9 mouse cellular contexts compared by ENCODE assay signal in genomic region chr6:88726252-88727211, GRCm38 (mm10). TPM values are rescaled to one million over a fixed set of nuclear protein-coding genes. Genes with fewer than 3 reads are reported as not detected.
DNase-seq lines count a peak whose midpoint lies in the region; ATAC-seq and TF ChIP-seq lines count a peak whose summit lies in the region.
"Had no signal": no experiment of that assay in that cellular context is flagged by ENCODE, and none has a peak within 500 bp of the region (broad histone marks: within the 10 kb centered on the region; RNA-seq: fewer than 3 reads in every experiment).

No protein-coding gene starts in this region.

- H3K36me3 ChIP-seq in heart, embryonic 16.5 days (ENCODE audit: control insufficient read depth, insufficient read depth) = no peaks in the 10 kb centered on the region
- H3K36me3 ChIP-seq in forebrain, postnatal 0 days (ENCODE audit: insufficient read depth) = no peaks in the 10 kb centered on the region
- no peaks in the 10 kb centered on the region for H3K36me3 ChIP-seq in neural tube, embryonic 12.5 days
- H3K36me3 ChIP-seq in heart, embryonic 10.5 days = no peaks in the 10 kb centered on the region
- H3K36me3 ChIP-seq in thymus, adult 2 months (ENCODE audit: control insufficient read depth, insufficient read depth, low read length) = no peaks in the 10 kb centered on the region

- no peaks in the 10 kb centered on the region; the same call in 1 of the 2 replicates for H3K27me3 ChIP-seq in heart, embryonic 16.5 days (ENCODE audit: control insufficient read depth, insufficient read depth, low read length)
- H3K27me3 ChIP-seq in forebrain, postnatal 0 days (ENCODE audit: insufficient read depth, low read length) = no peaks in the 10 kb centered on the region; the same call in none of the 2 replicates
- H3K27me3 ChIP-seq in neural tube, embryonic 12.5 days (replicated peaks) = peaks cover 23% of the 10 kb centered on the region
- H3K27me3 ChIP-seq in heart, embryonic 10.5 days (ENCODE audit: insufficient read depth, poor library complexity, severe bottlenecking) = peaks cover 52% of the 10 kb centered on the region
- no peaks in the 10 kb centered on the region; the same call in 1 of the 2 replicates for H3K27me3 ChIP-seq in thymus, adult 2 months (ENCODE audit: control insufficient read depth, insufficient read depth, low read length)
- H3K27me3 ChIP-seq: Patski had no signal

- H3K4me3 ChIP-seq in heart, embryonic 16.5 days (ENCODE audit: low read length) = peak overlapping the region; percentile 28
- H3K4me3 ChIP-seq in forebrain, postnatal 0 days (ENCODE audit: low read depth, low read length) = no peak overlapping the region
- no peak overlapping the region for H3K4me3 ChIP-seq in neural tube, embryonic 12.5 days
- H3K4me3 ChIP-seq in heart, embryonic 10.5 days = no peak overlapping the region
- H3K4me3 ChIP-seq in thymus, adult 2 months (ENCODE audit: control insufficient read depth, insufficient read depth, low read length) = no peak overlapping the region

- no peaks in the 10 kb centered on the region for H3K9me3 ChIP-seq in heart, embryonic 16.5 days (replicated peaks; ENCODE audit: control insufficient read depth, low read length)
- H3K9me3 ChIP-seq in forebrain, postnatal 0 days (ENCODE audit: low read length) = no peaks in the 10 kb centered on the region
- no peaks in the 10 kb centered on the region for H3K9me3 ChIP-seq in neural tube, embryonic 12.5 days
- H3K9me3 ChIP-seq in heart, embryonic 10.5 days = no peaks in the 10 kb centered on the region

- intact Hi-C loops in heart, postnatal 10 days (cut with DNase I) = loop anchor here (2.0 to 10.0 kb wide), 2 partner anchors 32 to 132 kb away; no protein-coding TSS in a partner anchor

- no peak for TF ChIP-seq POLR2A in thymus, adult 2 months (IDR thresholded peaks at IDR 0.05; ENCODE audit: control insufficient read depth, extremely low read depth, insufficient read depth, low read length, poor library complexity)

- no peak for ATAC-seq in heart, embryonic 16.5 days (replicated peaks; ENCODE audit: extremely low read depth, insufficient read depth, low FRiP score)
- peak; percentile 51 for ATAC-seq in forebrain, postnatal 0 days
- ATAC-seq in neural tube, embryonic 12.5 days (ENCODE audit: low FRiP score, low read depth) = no peak
- ATAC-seq: Patski had no signal

- WGBS in heart, embryonic 16.5 days = 67% methylated on average over 9 of the region's 9 CpGs
- 54% methylated on average over 9 of the region's 9 CpGs for WGBS in forebrain, postnatal 0 days
- WGBS in neural tube, embryonic 12.5 days = 63% methylated on average over 9 of the region's 9 CpGs
- 67% methylated on average over 9 of the region's 9 CpGs for WGBS in heart, embryonic 10.5 days
- 80% methylated on average over 9 of the region's 9 CpGs for WGBS in thymus, adult 2 months

- 0 out of 2 replicates have a peak overlapping the region, but pooled peaks have one; percentile 23 for H3K9ac ChIP-seq in heart, embryonic 16.5 days (ENCODE audit: low read length)
- no peak overlapping the region for H3K9ac ChIP-seq in forebrain, postnatal 0 days
- no peak overlapping the region for H3K9ac ChIP-seq in neural tube, embryonic 12.5 days

- TF ChIP-seq CTCF in forebrain, postnatal 0 days (IDR thresholded peaks at IDR 0.05; ENCODE audit: low read depth) = no peak
- no peak for TF ChIP-seq CTCF in thymus, adult 2 months (IDR thresholded peaks at IDR 0.05; ENCODE audit: borderline replicate concordance, control insufficient read depth, extremely low read depth, insufficient read depth, low read length, poor library complexity)

- no peak for DNase-seq in heart, postnatal 10 days
- peak; percentile 68 to 70 for DNase-seq in adrenal gland, postnatal 36 days
- DNase-seq in forebrain, postnatal 0 days = no peak
- DNase-seq in layer of hippocampus, adult 8-10 months (ENCODE audit: low spot score in 2 of 2) = peak; percentile 67 to 83
- no peak for DNase-seq in heart, embryonic 10.5 days (ENCODE audit: low spot score)
- DNase-seq in thymus, adult 2 months = no peak

- H3K4me2 ChIP-seq in heart, embryonic 16.5 days (ENCODE audit: low read depth, low read length) = peak overlapping the region; percentile 98
- peak overlapping the region; percentile 32; the same call in 1 of the 2 replicates for H3K4me2 ChIP-seq in forebrain, postnatal 0 days (ENCODE audit: low read depth)
- 0 out of 2 replicates have a peak overlapping the region, but pooled peaks have one; percentile 3 for H3K4me2 ChIP-seq in neural tube, embryonic 12.5 days (replicated peaks)

- 0 out of 2 replicates have a peak, but pooled peaks cover 2% of the 10 kb centered on the region for H3K4me1 ChIP-seq in heart, embryonic 16.5 days (ENCODE audit: control insufficient read depth, insufficient read depth, low read length)
- H3K4me1 ChIP-seq in forebrain, postnatal 0 days (ENCODE audit: insufficient read depth) = no peaks in the 10 kb centered on the region
- peaks cover 8% of the 10 kb centered on the region for H3K4me1 ChIP-seq in neural tube, embryonic 12.5 days
- H3K4me1 ChIP-seq in heart, embryonic 10.5 days = peaks cover 13% of the 10 kb centered on the region; the same call in 1 of the 2 replicates
- peaks cover 2% of the 10 kb centered on the region; the same call in 1 of the 2 replicates for H3K4me1 ChIP-seq in thymus, adult 2 months (replicated peaks; ENCODE audit: control insufficient read depth, insufficient read depth, low read length)

- H3K27ac ChIP-seq in heart, embryonic 16.5 days (ENCODE audit: low read length) = no peak overlapping the region
- H3K27ac ChIP-seq in forebrain, postnatal 0 days (ENCODE audit: low read depth, low read length) = peak overlapping the region; percentile 35; the same call in 1 of the 2 replicates
- H3K27ac ChIP-seq in neural tube, embryonic 12.5 days = no peak overlapping the region
- no peak overlapping the region for H3K27ac ChIP-seq in heart, embryonic 10.5 days
- no peak overlapping the region for H3K27ac ChIP-seq in thymus, adult 2 months (ENCODE audit: control insufficient read depth, insufficient read depth, low read length)

RNA-seq across cellular contexts. Expression of gene Mgll, which starts 2.3 kb away (rescaled TPM):
- polyA plus RNA-seq in heart, embryonic 16.5 days (2015; fragmentation: Nextera tagmentation; extraction: Ambion mirVana) = 54.0 and 65.2 TPM in 2 replicates
- total RNA-seq in heart, postnatal 10 days (2021) = 100 to 1,000 TPM; 187 to 225 TPM
- 100 to 1,000 TPM; 160 to 194 TPM for total RNA-seq in adrenal gland, postnatal 36 days (2021)
- total RNA-seq in forebrain, postnatal 0 days (2014; rRNA removed) = 35.1 and 37.5 TPM in 2 replicates
- 48.7 and 60.7 TPM in 2 replicates for polyA plus RNA-seq in forebrain, postnatal 0 days (2015; fragmentation: Nextera tagmentation; extraction: Ambion mirVana)
- 100 to 1,000 TPM; 162 to 167 (median 167) TPM for total RNA-seq in layer of hippocampus, adult 8-10 months (2022)
- polyA plus RNA-seq in neural tube, embryonic 12.5 days (2016; fragmentation: Nextera tagmentation; extraction: Ambion mirVana) = 8.4 and 9.3 TPM in 2 replicates
- polyA plus RNA-seq in heart, embryonic 10.5 days (2016; fragmentation: Nextera tagmentation; extraction: Ambion mirVana) = 5.4 and 6.4 TPM in 2 replicates
- 60.3 and 61.4 TPM in 2 replicates for polyA plus RNA-seq in thymus, adult 2 months (2012; rRNA removed)

Comparison
In these comparisons a context has a peak if more than half of its experiments do, and no peak if none do; other contexts are left out.
1. H3K4me2 ChIP-seq: peak in every context shown above with its lines; median percentile 98 in heart, embryonic 16.5 days; 32 in forebrain, postnatal 0 days; 3 in neural tube, embryonic 12.5 days.
2. DNase-seq: peak in adrenal gland, postnatal 36 days (2 of 2) and layer of hippocampus, adult 8-10 months (2 of 2); none in heart, postnatal 10 days (0 of 2), forebrain, postnatal 0 days (single experiment), heart, embryonic 10.5 days (single experiment) and thymus, adult 2 months (single experiment).